ENCODE assay signal across 17 mouse cellular contexts in genomic region chr10:40443806-40444357, GRCm38 (mm10).
DNase-seq lines count a peak whose midpoint lies in the region; ATAC-seq and TF ChIP-seq lines count a peak whose summit lies in the region.
"Had no signal": no experiment of that assay in that cellular context is flagged by ENCODE, and none has a peak within 500 bp of the region (broad histone marks: within the 10 kb centered on the region; RNA-seq: fewer than 3 reads in every experiment).

No protein-coding gene starts in this region.

- TF ChIP-seq POLR2A in brain, embryonic 14.5 days (IDR thresholded peaks at IDR 0.05; ENCODE audit: borderline replicate concordance, extremely low read depth, insufficient read depth, insufficient read length, poor library complexity, severe bottlenecking), result no peak

- no peak overlapping the region for H3K4me3 ChIP-seq in hindbrain, embryonic 12.5 days
- no peak overlapping the region for H3K4me3 ChIP-seq in hindbrain, postnatal 0 days (ENCODE audit: low read length)
- H3K4me3 ChIP-seq: embryonic facial prominence, embryonic 15.5 days; heart, embryonic 15.5 days; liver, embryonic 12.5 days; neural tube, embryonic 12.5 days had no signal

- WGBS in hindbrain, embryonic 12.5 days, result 22% methylated on average over 6 of the region's 6 CpGs
- 24% methylated on average over 6 of the region's 6 CpGs for WGBS in hindbrain, postnatal 0 days

- H3K9me3 ChIP-seq in hindbrain, embryonic 12.5 days (replicated peaks), result no peaks in the 10 kb centered on the region
- H3K9me3 ChIP-seq in hindbrain, postnatal 0 days (ENCODE audit: low read length), result no peaks in the 10 kb centered on the region
- H3K9me3 ChIP-seq: embryonic facial prominence, embryonic 15.5 days; heart, embryonic 15.5 days; liver, embryonic 12.5 days; neural tube, embryonic 12.5 days had no signal

- peaks cover 27% of the 10 kb centered on the region for H3K4me1 ChIP-seq in hindbrain, embryonic 12.5 days
- peaks cover 21% of the 10 kb centered on the region for H3K4me1 ChIP-seq in hindbrain, postnatal 0 days (ENCODE audit: insufficient read depth, low read length)

- H3K4me2 ChIP-seq in hindbrain, embryonic 12.5 days (replicated peaks), result no peak overlapping the region
- no peak overlapping the region for H3K4me2 ChIP-seq in hindbrain, postnatal 0 days (ENCODE audit: low read depth, low read length)
- H3K4me2 ChIP-seq: embryonic facial prominence, embryonic 15.5 days; heart, embryonic 15.5 days; liver, embryonic 12.5 days; neural tube, embryonic 12.5 days had no signal

- no peak overlapping the region for H3K9ac ChIP-seq in hindbrain, embryonic 12.5 days
- H3K9ac ChIP-seq in hindbrain, postnatal 0 days (replicated peaks; ENCODE audit: low read length), result no peak overlapping the region
- H3K9ac ChIP-seq: embryonic facial prominence, embryonic 15.5 days; heart, embryonic 15.5 days; liver, embryonic 12.5 days; neural tube, embryonic 12.5 days had no signal

- H3K27ac ChIP-seq in hindbrain, embryonic 12.5 days, result peak overlapping the region; percentile 14; the same call in 1 of the 2 replicates
- H3K27ac ChIP-seq in hindbrain, postnatal 0 days, result no peak overlapping the region
- H3K27ac ChIP-seq: heart, embryonic 15.5 days; kidney, postnatal 0 days; liver, embryonic 12.5 days; neural tube, embryonic 12.5 days had no signal

- no peak for DNase-seq in hindbrain, postnatal 0 days (ENCODE audit: low spot score)
- peak; percentile 80 for DNase-seq in brain, embryonic 14.5 days (ENCODE audit: low read depth)
- peak; percentile 27 for DNase-seq in forelimb bud, embryonic 11.5 days (ENCODE audit: low read depth, low spot score)
- DNase-seq in retina, embryonic 14.5 days (ENCODE audit: low spot score), result peak; percentile 71
- DNase-seq in right cerebral cortex, adult 18-20 months, result no peak
- DNase-seq in ovary, adult 18-20 months (ENCODE audit: low spot score), result no peak
- DNase-seq in right cerebral cortex, postnatal 14 days, result no peak
- DNase-seq: adrenal gland, adult 8-10 months; cerebellum, adult 2 months; gastrocnemius, postnatal 25 days; right cerebral cortex, postnatal 4 days had no signal

- TF ChIP-seq CTCF in hindbrain, postnatal 0 days (IDR thresholded peaks at IDR 0.05; ENCODE audit: low read depth), result no peak
- no peak for TF ChIP-seq CTCF in brain, embryonic 14.5 days (IDR thresholded peaks at IDR 0.05; ENCODE audit: borderline replicate concordance, extremely low read depth, insufficient read depth, insufficient read length)

- no peaks in the 10 kb centered on the region for H3K36me3 ChIP-seq in hindbrain, embryonic 12.5 days
- no peaks in the 10 kb centered on the region for H3K36me3 ChIP-seq in hindbrain, postnatal 0 days (ENCODE audit: insufficient read depth, low read length)
- H3K36me3 ChIP-seq: embryonic facial prominence, embryonic 15.5 days; heart, embryonic 15.5 days; liver, embryonic 12.5 days; neural tube, embryonic 12.5 days had no signal

- H3K27me3 ChIP-seq in hindbrain, embryonic 12.5 days, result no peaks in the 10 kb centered on the region
- no peaks in the 10 kb centered on the region for H3K27me3 ChIP-seq in hindbrain, postnatal 0 days (ENCODE audit: insufficient read depth, low read length)
- H3K27me3 ChIP-seq: embryonic facial prominence, embryonic 15.5 days; heart, embryonic 15.5 days; liver, embryonic 12.5 days; neural tube, embryonic 12.5 days had no signal

- no peak for ATAC-seq in hindbrain, embryonic 12.5 days (ENCODE audit: low FRiP score)
- no peak for ATAC-seq in hindbrain, postnatal 0 days
- ATAC-seq: liver, embryonic 12.5 days had no signal

Comparison
In these comparisons a context has a peak if more than half of its experiments do, and no peak if none do; other contexts are left out.
1. DNase-seq: peak in brain, embryonic 14.5 days (single experiment), forelimb bud, embryonic 11.5 days (single experiment) and retina, embryonic 14.5 days (single experiment); none in hindbrain, postnatal 0 days (single experiment), right cerebral cortex, adult 18-20 months (single experiment), ovary, adult 18-20 months (single experiment) and right cerebral cortex, postnatal 14 days (single experiment).